Mouse (Mus musculus): ENCODE data around the gene Emp2. TPM values are rescaled to one million over a fixed set of nuclear protein-coding genes. Genes with fewer than 3 reads are reported as not detected.

The Emp2 gene
- polyA plus RNA-seq, 1 experiment: 127 TPM

GRCm38 (mm10) chr16:10327563-10328333, 14.0 kb upstream of the Emp2 start:
- Histone ChIP-seq H3K4me3 (ENCODE audit: insufficient read depth, low read length) (no peak overlapping the region), H3K4me1 (ENCODE audit: control insufficient read depth, insufficient read depth, low read length) (no peaks in the 10 kb centered on the region), H3K27ac (ENCODE audit: insufficient read depth, low read length) (no peak overlapping the region)
- TF ChIP-seq POLR2A (IDR thresholded peaks at IDR 0.05; ENCODE audit: low read depth, low read length) (no peak), CTCF (IDR thresholded peaks at IDR 0.05; ENCODE audit: borderline replicate concordance, insufficient read depth, low read length) (no peak)

- no peak overlapping the region for H3K27ac ChIP-seq (ENCODE audit: insufficient read depth, low read length)
- no peak for TF ChIP-seq CTCF (IDR thresholded peaks at IDR 0.05; ENCODE audit: borderline replicate concordance, insufficient read depth, low read length)
- no peak for TF ChIP-seq POLR2A (IDR thresholded peaks at IDR 0.05; ENCODE audit: low read depth, low read length)
- H3K4me1 ChIP-seq (ENCODE audit: control insufficient read depth, insufficient read depth, low read length): no peaks in the 10 kb centered on the region
- H3K4me3 ChIP-seq (ENCODE audit: insufficient read depth, low read length): no peak overlapping the region
Measured at GRCm38 (mm10) chr16:10319914-10320569, 6.3 kb upstream of the Emp2 start.

DNA sequence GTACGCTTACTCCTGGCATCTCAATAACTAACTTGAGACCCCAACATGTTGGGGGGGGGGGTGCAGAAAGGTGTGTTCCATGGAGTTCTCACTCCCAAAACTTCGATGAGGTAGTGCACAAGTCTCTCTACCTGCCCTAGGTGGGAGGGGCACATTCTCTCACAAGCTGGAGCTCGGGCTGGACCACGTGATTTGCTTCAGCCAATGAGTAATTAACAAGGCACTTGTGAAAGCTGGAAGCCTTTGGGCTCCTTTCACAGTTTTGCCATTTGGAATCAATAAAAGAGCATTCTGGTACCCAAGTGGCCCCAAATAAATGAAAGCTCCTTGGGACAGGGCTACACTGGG, 3.4 kb upstream of the Emp2 start:
- Histone ChIP-seq H3K4me1 (ENCODE audit: control insufficient read depth, insufficient read depth, low read length) (no peaks in the 10 kb centered on the region; the same call in 1 of the 2 replicates), H3K27ac (ENCODE audit: insufficient read depth, low read length) (no peak overlapping the region), H3K4me3 (ENCODE audit: insufficient read depth, low read length) (no peak overlapping the region)
- TF ChIP-seq POLR2A (IDR thresholded peaks at IDR 0.05; ENCODE audit: low read depth, low read length): no peak

DNA sequence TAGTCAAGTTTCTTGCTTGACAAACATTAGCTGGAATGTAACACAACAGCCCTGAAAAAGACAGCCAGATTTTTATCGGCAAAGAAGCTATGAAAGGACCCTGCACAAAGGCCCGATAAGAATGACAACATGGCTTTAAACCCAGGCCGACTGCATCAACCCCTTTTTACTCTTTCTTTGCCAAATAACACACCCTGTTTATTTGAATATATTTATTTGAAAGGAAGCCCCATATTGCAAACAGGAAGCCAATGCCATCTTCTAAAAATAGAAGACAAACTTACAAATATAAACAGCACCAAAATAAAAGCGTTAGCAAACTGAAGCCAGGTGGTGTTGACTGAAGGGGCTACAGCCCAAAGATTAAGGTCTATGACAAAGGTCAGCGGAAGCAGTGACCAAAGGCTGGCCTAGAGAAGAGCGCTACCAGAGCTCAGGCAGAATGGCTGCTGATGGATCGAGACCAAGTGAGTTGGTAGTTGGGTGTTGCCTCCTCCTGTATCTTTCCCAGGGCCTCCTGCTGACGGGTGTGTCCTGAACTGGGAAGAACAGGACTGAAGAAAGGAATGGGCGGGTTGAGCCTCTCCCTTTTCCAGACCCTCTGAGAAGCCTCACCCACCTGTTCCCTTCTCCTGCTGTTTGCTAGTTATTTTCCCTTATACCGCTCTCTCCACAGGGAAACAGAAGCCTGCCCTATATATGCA, 2.9 kb upstream of the Emp2 start:
- no peak overlapping the region for H3K4me3 ChIP-seq (ENCODE audit: insufficient read depth, low read length)
- TF ChIP-seq POLR2A (IDR thresholded peaks at IDR 0.05; ENCODE audit: low read depth, low read length): no peak
- no peak for TF ChIP-seq CTCF (IDR thresholded peaks at IDR 0.05; ENCODE audit: borderline replicate concordance, insufficient read depth, low read length)
- H3K27ac ChIP-seq (ENCODE audit: insufficient read depth, low read length): no peak overlapping the region

DNA sequence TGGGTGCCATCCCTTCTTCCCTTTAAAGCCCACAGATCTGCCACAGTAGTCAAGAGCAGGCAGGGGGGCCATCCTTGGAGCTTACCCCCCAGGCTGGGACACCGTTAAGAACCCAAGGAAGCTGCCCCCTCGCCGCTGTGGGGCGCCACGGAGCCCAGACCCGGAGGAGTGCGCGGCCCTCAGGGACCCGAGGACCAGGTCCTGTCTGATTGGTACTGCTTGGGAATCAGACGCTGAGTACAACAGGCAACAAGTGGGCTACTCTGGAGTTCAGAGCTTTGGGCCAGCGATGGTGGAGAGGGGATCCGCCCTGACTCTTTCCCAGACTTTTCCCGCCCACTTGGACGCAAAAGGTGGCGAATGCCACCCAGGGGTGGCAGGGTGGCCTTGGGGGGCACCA, 542 bp downstream of the Emp2 start:
- peaks cover 10% of the 10 kb centered on the region for H3K4me1 ChIP-seq (ENCODE audit: control insufficient read depth, insufficient read depth, low read length)
- peak overlapping the region; percentile 98 for H3K4me3 ChIP-seq (ENCODE audit: insufficient read depth, low read length)
- TF ChIP-seq POLR2A (IDR thresholded peaks at IDR 0.05; ENCODE audit: low read depth, low read length): no peak
- 0 out of 2 replicates have a peak, but pooled peaks have one; percentile 17 for TF ChIP-seq CTCF (IDR thresholded peaks at IDR 0.05; ENCODE audit: borderline replicate concordance, insufficient read depth, low read length)
- 0 out of 2 replicates have a peak overlapping the region, but pooled peaks have one; percentile 19 for H3K27ac ChIP-seq (ENCODE audit: insufficient read depth, low read length)

More for the DNA sequence above, 2.9 kb upstream of the Emp2 start:
- H3K4me1 ChIP-seq (ENCODE audit: control insufficient read depth, insufficient read depth, low read length): no peaks in the 10 kb centered on the region; the same call in 1 of the 2 replicates

- H3K4me3 ChIP-seq (ENCODE audit: insufficient read depth, low read length): no peak overlapping the region
Measured at GRCm38 (mm10) chr16:10311989-10312388, 1.8 kb downstream of the Emp2 start.

GRCm38 (mm10) chr16:10311086-10311485, 2.7 kb downstream of the Emp2 start:
- Histone ChIP-seq H3K4me3 (ENCODE audit: insufficient read depth, low read length) (no peak overlapping the region), H3K4me1 (ENCODE audit: control insufficient read depth, insufficient read depth, low read length) (peaks cover 10% of the 10 kb centered on the region), H3K27ac (ENCODE audit: insufficient read depth, low read length) (no peak overlapping the region)
- TF ChIP-seq CTCF (IDR thresholded peaks at IDR 0.05; ENCODE audit: borderline replicate concordance, insufficient read depth, low read length) (no peak), POLR2A (IDR thresholded peaks at IDR 0.05; ENCODE audit: low read depth, low read length) (no peak)

More at GRCm38 (mm10) chr16:10311989-10312388, 1.8 kb downstream of the Emp2 start:
- TF ChIP-seq POLR2A (IDR thresholded peaks at IDR 0.05; ENCODE audit: low read depth, low read length): no peak
- no peak for TF ChIP-seq CTCF (IDR thresholded peaks at IDR 0.05; ENCODE audit: borderline replicate concordance, insufficient read depth, low read length)
- H3K27ac ChIP-seq (ENCODE audit: insufficient read depth, low read length): no peak overlapping the region
- H3K4me1 ChIP-seq (ENCODE audit: control insufficient read depth, insufficient read depth, low read length): peaks cover 10% of the 10 kb centered on the region

GRCm38 (mm10) chr16:10310507-10310906, 3.3 kb downstream of the Emp2 start:
- Histone ChIP-seq H3K4me1 (ENCODE audit: control insufficient read depth, insufficient read depth, low read length) (peaks cover 10% of the 10 kb centered on the region), H3K4me3 (ENCODE audit: insufficient read depth, low read length) (no peak overlapping the region), H3K27ac (ENCODE audit: insufficient read depth, low read length) (no peak overlapping the region)
- TF ChIP-seq CTCF (IDR thresholded peaks at IDR 0.05; ENCODE audit: borderline replicate concordance, insufficient read depth, low read length) (no peak), POLR2A (IDR thresholded peaks at IDR 0.05; ENCODE audit: low read depth, low read length) (no peak)

DNA sequence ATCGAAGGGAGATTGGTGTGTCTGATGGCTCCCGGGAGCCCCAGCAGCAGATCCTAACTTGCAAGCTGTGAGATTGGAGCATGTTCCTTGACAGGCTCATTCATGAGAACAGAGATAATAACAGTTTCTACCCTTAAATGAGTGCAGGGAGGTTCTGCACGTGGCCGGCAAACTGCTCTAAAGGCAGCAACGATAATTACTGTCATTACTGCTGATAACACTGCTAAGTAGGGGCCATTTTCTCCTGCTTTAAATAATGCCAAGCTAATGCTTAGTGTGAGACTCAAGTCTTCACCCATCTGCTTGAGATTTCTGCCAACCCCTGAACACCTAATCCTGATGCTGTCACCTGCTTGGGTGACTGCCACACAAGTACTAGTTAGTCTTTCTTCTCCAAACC, 6.4 kb downstream of the Emp2 start:
- H3K4me1 ChIP-seq (ENCODE audit: control insufficient read depth, insufficient read depth, low read length): peaks cover 10% of the 10 kb centered on the region; the same call in 1 of the 2 replicates
- no peak overlapping the region for H3K27ac ChIP-seq (ENCODE audit: insufficient read depth, low read length)
- TF ChIP-seq POLR2A (IDR thresholded peaks at IDR 0.05; ENCODE audit: low read depth, low read length) (no peak), CTCF (IDR thresholded peaks at IDR 0.05; ENCODE audit: borderline replicate concordance, insufficient read depth, low read length) (no peak)
- no peak overlapping the region for H3K4me3 ChIP-seq (ENCODE audit: insufficient read depth, low read length)

All from embryonic fibroblast, embryonic 13.5 days (primary cell).